13 mouse cellular contexts compared by ENCODE assay signal in the genomic region with DNA sequence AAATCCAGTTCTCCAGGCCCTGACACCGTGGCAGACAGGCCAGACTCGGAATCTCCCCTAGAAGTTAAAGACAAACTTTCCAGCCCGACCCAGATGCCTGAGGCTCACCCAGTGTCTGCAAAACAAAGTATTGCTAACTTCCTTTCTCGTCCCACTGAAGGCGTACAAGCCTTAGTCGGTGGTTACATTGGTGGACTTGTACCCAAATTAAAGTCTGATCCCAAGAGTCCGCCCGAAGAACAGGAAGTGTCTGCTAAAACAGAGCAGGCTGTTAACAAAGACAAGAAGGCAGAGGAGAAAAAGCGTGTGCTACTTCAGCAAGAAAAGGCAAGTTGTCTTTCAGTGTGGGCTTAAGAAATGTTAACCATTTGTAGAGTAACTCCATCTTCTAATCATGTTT. TPM values are rescaled to one million over a fixed set of nuclear protein-coding genes. Genes with fewer than 3 reads are reported as not detected.
DNase-seq lines count a peak whose midpoint lies in the region; ATAC-seq and TF ChIP-seq lines count a peak whose summit lies in the region.
"Had no signal": no experiment of that assay in that cellular context is flagged by ENCODE, and none has a peak within 500 bp of the region (broad histone marks: within the 10 kb centered on the region; RNA-seq: fewer than 3 reads in every experiment).

No protein-coding gene starts in this region.

- H3K4me3 ChIP-seq in heart, embryonic 10.5 days = no peak overlapping the region
- H3K4me3 ChIP-seq in lung, postnatal 0 days (ENCODE audit: low read depth, low read length) = no peak overlapping the region
- no peak overlapping the region for H3K4me3 ChIP-seq in lung, adult 2 months (replicated peaks; ENCODE audit: extremely low read depth, low read depth, low read length)
- H3K4me3 ChIP-seq in liver, adult 2 months (ENCODE audit: insufficient read depth, low read depth, low read length) = no peak overlapping the region
- H3K4me3 ChIP-seq: limb, embryonic 10.5 days; midbrain, embryonic 13.5 days had no signal

- H3K79me2 ChIP-seq in liver, adult 2 months (ENCODE audit: control insufficient read depth, insufficient read depth, low read length) = peaks cover 21% of the 10 kb centered on the region

- TF ChIP-seq CTCF in lung, postnatal 0 days (IDR thresholded peaks at IDR 0.05) = no peak
- no peak for TF ChIP-seq CTCF in lung, adult 2 months (IDR thresholded peaks at IDR 0.05; ENCODE audit: insufficient read depth, low read length)
- no peak for TF ChIP-seq CTCF in liver, adult 2 months (IDR thresholded peaks at IDR 0.05; ENCODE audit: low read depth, low read length)

- WGBS in heart, embryonic 10.5 days = 54% methylated on average over 9 of the region's 9 CpGs
- 44% methylated on average over 9 of the region's 9 CpGs for whole genome bisulfite sequencing in lung, postnatal 0 days
- 36% methylated on average over 9 of the region's 9 CpGs for WGBS in lung, adult 2 months
- 73% methylated on average over 9 of the region's 9 CpGs for WGBS in liver, adult 2 months

- no peak for TF ChIP-seq EP300 in lung, postnatal 0 days (IDR thresholded peaks at IDR 0.05)

- no peaks in the 10 kb centered on the region for H3K27me3 ChIP-seq in heart, embryonic 10.5 days (ENCODE audit: insufficient read depth, poor library complexity, severe bottlenecking)
- no peaks in the 10 kb centered on the region for H3K27me3 ChIP-seq in lung, postnatal 0 days (replicated peaks; ENCODE audit: insufficient read depth, low read length)
- H3K27me3 ChIP-seq in liver, adult 2 months (ENCODE audit: control insufficient read depth, insufficient read depth, low read length) = no peaks in the 10 kb centered on the region
- H3K27me3 ChIP-seq: midbrain, embryonic 13.5 days had no signal

- H3K27ac ChIP-seq in heart, embryonic 10.5 days = no peak overlapping the region
- no peak overlapping the region for H3K27ac ChIP-seq in lung, postnatal 0 days (ENCODE audit: low read length)
- H3K27ac ChIP-seq in liver, adult 2 months (replicated peaks; ENCODE audit: insufficient read depth, low read depth, low read length) = 0 out of 2 replicates have a peak overlapping the region, but pooled peaks have one; percentile 5
- H3K27ac ChIP-seq: limb, embryonic 10.5 days; midbrain, embryonic 13.5 days had no signal

- H3K4me1 ChIP-seq in heart, embryonic 10.5 days = 0 out of 2 replicates have a peak, but pooled peaks cover 5% of the 10 kb centered on the region
- H3K4me1 ChIP-seq in lung, postnatal 0 days (ENCODE audit: insufficient read depth, low read depth, low read length) = no peaks in the 10 kb centered on the region
- H3K4me1 ChIP-seq in lung, adult 2 months (ENCODE audit: control insufficient read depth, insufficient read depth, low read length) = peaks cover 5% of the 10 kb centered on the region
- peaks cover 11% of the 10 kb centered on the region for H3K4me1 ChIP-seq in liver, adult 2 months (ENCODE audit: control insufficient read depth, insufficient read depth, low read length)
- H3K4me1 ChIP-seq: limb, embryonic 10.5 days; midbrain, embryonic 13.5 days had no signal

- H3K9me3 ChIP-seq in heart, embryonic 10.5 days = no peaks in the 10 kb centered on the region
- H3K9me3 ChIP-seq in lung, postnatal 0 days (ENCODE audit: low read length) = no peaks in the 10 kb centered on the region
- H3K9me3 ChIP-seq: limb, embryonic 10.5 days; midbrain, embryonic 13.5 days had no signal

- H3K4me2 ChIP-seq in lung, postnatal 0 days (replicated peaks; ENCODE audit: low read depth, low read length) = no peak overlapping the region
- H3K4me2 ChIP-seq: midbrain, embryonic 13.5 days had no signal

- H3K9ac ChIP-seq in lung, postnatal 0 days (replicated peaks; ENCODE audit: low read depth) = no peak overlapping the region
- no peak overlapping the region; the same call in 1 of the 2 replicates for H3K9ac ChIP-seq in liver, adult 2 months (ENCODE audit: low read depth, low read length)
- H3K9ac ChIP-seq: midbrain, embryonic 13.5 days had no signal

- no peak for ATAC-seq in lung, postnatal 0 days
- ATAC-seq: hindbrain, embryonic 16.5 days; midbrain, embryonic 13.5 days had no signal

- TF ChIP-seq POLR2A in lung, adult 2 months (IDR thresholded peaks at IDR 0.05; ENCODE audit: borderline replicate concordance, extremely low read depth, low read depth, low read length) = no peak
- TF ChIP-seq POLR2A in liver, adult 2 months (IDR thresholded peaks at IDR 0.05; ENCODE audit: extremely low read depth, insufficient read depth, low read length) = no peak

- H3K36me3 ChIP-seq in heart, embryonic 10.5 days = 0 out of 2 replicates have a peak, but pooled peaks cover 3% of the 10 kb centered on the region
- 0 out of 2 replicates have a peak, but pooled peaks cover 8% of the 10 kb centered on the region for H3K36me3 ChIP-seq in lung, postnatal 0 days (ENCODE audit: insufficient read depth, low read length)
- H3K36me3 ChIP-seq in liver, adult 2 months (ENCODE audit: control insufficient read depth, insufficient read depth, low read length) = peaks cover 28% of the 10 kb centered on the region

- peak; percentile 43 for DNase-seq in heart, adult 18-20 months
- DNase-seq in heart, embryonic 10.5 days (ENCODE audit: low spot score) = no peak
- peak; percentile 20 for DNase-seq in lung, postnatal 0 days (ENCODE audit: low spot score)
- DNase-seq in lung, adult 2 months = no peak
- DNase-seq in liver, adult 2 months (ENCODE audit: extremely low read depth, low read depth, low spot score) = no peak
- DNase-seq in yolk sac, embryonic 10.5 days (ENCODE audit: low spot score) = peak; percentile 20
- no peak for DNase-seq in left cerebral cortex, adult 9 months (ENCODE audit: low spot score in 2 of 2)
- DNase-seq in spleen, postnatal 14 days (ENCODE audit: low spot score in 2 of 2) = no peak
- DNase-seq: adrenal gland, postnatal 14 days; cerebellum, adult 9-11 months had no signal

RNA-seq across cellular contexts. Expression of a gene that starts 45.3 kb away (rescaled TPM):
- under 1 TPM; 0.18 to 0.52 TPM for total RNA-seq in heart, adult 18-20 months (2021)
- 0.94 and 1.2 TPM in 2 replicates for polyA plus RNA-seq in heart, embryonic 10.5 days (2016; fragmentation: Nextera tagmentation; extraction: Ambion mirVana)
- 10.3 and 12.8 TPM in 2 replicates for polyA plus RNA-seq in lung, postnatal 0 days (2015; fragmentation: Nextera tagmentation; extraction: Ambion mirVana)
- 2.4 and 4.4 TPM in 2 replicates for polyA plus RNA-seq in lung, adult 2 months (2012; rRNA removed)
- 0.27 TPM in 1 of 2 replicates, not detected in the other for total RNA-seq in liver, adult 2 months (2014; rRNA removed)
- polyA plus RNA-seq in liver, adult 2 months (2012; rRNA removed) = not detected in 2 replicates

Comparison
In these comparisons a context has a peak if more than half of its experiments do, and no peak if none do; other contexts are left out.
1. DNase-seq: peak in heart, adult 18-20 months (2 of 2), lung, postnatal 0 days (single experiment) and yolk sac, embryonic 10.5 days (single experiment); none in heart, embryonic 10.5 days (single experiment), lung, adult 2 months (single experiment), liver, adult 2 months (single experiment), left cerebral cortex, adult 9 months (0 of 2) and spleen, postnatal 14 days (0 of 2).